Mouse (Mus musculus): ENCODE data around the gene Magi2. TPM values are rescaled to one million over a fixed set of nuclear protein-coding genes. Genes with fewer than 3 reads are reported as not detected.

Magi2 gene
- total RNA-seq, 2 experiments from 2014 or later, result 7.3 to 9.5 TPM

DNA sequence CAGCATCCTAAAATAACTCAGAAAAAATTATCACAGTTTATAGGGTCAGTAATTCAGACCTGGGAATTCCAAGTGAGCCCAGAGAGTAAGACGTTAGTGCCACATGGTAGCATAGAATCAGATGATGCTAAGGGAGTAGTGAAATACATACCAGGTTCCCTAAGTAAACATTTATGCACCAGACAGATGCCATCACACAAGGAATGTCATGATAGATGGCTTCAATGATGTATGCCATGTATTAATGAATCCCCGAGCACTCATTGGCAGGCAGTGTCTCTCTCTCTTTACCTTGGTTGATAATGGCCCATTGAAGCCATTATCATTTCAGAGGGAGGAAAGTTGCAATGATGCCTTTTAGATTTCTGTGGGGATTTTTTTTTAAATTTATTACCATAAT lies 490.5 kb downstream of the Magi2 start:
- no peak for DNase-seq
- intact Hi-C loops (cut with DNase I), result no loop called here

DNA sequence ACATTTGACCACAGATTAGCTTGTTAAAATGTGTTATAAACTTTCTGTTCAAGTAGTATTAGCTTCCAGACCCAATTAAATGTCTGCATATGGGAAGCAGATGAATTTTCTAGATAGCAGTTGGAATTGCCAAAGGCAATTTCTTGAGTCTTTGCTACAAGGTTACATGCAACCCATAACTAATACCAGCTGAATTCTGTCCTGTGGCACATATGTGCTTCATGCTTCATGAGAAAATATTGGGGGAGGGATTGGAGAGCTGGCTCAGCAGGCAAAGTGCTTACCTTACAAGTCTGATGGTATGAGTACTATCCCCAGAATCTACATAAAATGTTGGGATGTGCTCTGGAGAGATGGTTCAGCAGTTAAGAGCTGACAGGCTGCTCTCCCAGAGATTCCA lies 499.4 kb downstream of the Magi2 start:
- DNase-seq, result no peak
- intact Hi-C loops (cut with DNase I), result no loop called here

DNA sequence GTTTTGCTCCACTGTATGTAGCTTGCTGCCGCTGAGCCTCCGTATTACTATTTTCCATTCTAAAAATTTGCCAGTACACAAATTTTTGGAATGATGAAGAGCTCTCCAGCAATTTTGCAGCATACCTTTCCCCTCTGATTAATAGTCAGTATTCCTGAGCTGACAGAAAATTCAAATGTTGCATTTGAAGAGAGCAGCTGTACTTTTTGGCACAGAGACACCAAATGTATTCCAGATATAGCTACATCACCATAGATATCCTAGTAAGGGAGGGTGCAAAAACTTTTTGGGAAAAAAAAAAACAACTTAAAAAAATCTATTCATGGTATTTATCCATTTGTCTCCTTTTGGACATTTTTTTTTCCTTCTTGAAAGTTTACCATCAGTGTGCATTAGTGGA lies 518.5 kb downstream of the Magi2 start:
- DNase-seq, result no peak
- intact Hi-C loops (cut with DNase I), result no loop called here

DNA sequence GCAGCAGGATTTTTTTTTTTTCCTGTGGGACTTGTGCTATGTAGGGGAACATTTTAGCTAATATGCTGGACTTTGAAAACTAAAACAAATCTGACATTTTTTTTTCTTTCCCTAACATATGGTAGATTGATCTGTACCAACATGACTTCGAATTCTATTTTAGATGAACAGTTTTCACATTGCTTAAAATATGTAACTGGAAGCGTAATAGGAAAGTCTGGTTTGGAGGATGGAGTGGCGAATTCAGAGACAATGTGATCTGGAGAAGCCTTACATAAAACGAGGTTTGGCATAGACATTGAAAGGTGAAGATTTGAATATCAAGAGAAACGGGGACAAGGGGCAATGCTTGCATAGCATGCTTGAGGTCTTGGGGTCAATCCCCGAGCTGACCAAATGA lies 519.1 kb downstream of the Magi2 start:
- intact Hi-C loops (cut with DNase I), result no loop called here
- no peak for DNase-seq

DNA sequence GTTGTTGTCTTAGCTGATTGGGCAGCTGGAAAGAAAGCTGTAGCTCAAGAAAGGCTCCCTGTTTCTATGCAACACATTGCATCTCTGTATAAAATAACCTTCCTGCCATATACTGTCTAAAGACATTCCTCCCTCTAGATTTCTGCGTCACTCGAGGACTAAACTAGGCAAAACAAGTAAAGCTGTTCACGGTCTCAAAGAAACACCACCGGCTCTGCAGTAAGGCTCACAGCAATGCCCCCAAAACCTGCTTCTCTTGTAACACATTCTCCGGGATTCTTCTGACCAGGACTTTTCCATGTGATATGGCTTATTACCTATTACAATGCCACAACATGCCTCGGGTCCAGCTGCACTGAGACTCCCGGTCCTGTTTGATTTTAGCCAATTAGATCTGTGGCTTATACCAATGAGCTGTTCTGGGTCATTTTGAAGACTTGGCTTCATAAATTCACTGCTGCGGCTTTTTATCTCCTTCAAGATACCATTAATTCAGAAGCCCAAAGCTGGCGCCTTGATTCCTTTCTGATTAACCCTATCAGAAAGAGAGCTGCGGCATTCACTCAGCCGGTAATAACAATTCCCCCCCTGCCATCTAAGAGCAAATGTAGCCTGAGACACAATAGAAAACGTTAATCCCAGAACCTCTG lies 520.2 kb downstream of the Magi2 start:
- DNase-seq, result no peak
- intact Hi-C loops (cut with DNase I), result no loop called here

DNA sequence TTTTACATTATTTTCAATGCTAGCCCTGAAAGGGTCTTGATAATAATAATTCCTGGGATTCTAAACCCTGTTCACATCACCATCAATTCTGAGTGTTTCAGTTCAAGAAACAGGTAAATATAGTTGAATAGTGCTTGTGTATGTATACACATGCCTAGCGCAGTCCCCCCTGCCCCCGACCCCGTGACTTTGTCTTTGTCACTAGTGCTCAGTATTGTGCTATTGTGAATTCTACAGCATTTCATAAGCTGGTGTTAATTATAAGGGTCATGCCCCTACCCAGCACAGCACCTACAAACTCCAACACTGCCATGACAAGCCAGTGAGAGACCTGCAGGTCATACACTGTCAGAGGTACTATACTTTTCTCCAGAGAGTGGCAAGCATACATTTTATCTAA lies 520.8 kb downstream of the Magi2 start:
- DNase-seq, result no peak
- intact Hi-C loops (cut with DNase I), result no loop called here

DNA sequence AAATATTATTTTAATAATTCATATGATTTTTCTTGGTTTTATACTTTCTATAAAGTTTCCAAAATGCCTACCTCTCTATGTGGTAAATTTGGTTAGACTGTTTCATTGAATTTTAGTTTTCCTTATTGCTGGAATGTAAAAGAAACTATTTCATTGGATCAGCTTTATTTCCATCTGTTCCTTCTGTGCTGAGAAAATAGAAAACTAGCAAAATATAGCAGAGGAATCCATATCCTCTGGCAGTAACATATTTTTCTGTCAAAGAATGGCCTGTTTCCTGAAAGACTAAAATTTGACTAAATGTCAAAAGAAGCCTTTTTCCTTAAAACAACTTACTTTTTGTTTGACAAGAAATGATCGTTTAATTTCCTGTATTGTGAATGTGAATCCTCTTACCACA lies 552.4 kb downstream of the Magi2 start:
- intact Hi-C loops (cut with DNase I), result no loop called here
- no peak for DNase-seq

DNA sequence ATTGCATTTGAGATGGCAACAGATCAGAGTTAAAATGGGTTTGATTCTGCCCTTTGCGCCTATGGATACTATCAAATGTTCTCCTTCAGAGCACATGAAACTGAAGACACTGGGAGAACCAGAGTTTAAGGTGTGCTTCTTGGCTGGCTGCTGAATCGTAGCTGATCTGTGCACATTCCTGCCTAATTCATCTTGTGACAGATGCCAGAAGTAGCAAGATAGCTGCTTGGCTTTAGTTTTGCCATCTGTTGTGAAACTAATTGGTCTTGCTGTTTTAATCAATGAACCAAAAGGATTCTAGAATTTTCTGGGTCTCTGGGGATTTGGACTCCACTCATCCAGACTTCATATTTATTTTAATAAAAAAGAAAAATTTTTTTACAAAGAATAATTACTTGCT lies 553.2 kb downstream of the Magi2 start:
- no peak for DNase-seq
- intact Hi-C loops (cut with DNase I), result no loop called here

DNA sequence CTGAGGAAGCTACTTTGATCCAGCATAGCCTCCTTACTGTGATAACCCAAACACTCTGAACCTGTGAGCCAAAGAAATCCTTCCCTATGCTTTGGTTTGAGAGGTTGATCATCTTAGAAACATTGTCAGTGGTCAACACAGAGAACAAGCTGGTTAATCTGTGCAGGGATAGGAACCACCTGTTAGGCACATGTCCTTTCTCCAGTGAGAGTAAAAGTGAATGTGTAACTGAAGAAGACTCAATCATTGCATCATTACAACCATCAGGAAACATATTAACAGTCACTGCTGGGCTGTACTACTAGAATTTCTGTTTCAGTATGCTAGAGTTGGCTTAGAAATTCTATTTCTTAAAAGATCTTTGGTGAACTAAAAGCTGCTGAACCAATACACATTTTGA lies 558.5 kb downstream of the Magi2 start:
- no peak for DNase-seq
- intact Hi-C loops (cut with DNase I), result no loop called here

DNA sequence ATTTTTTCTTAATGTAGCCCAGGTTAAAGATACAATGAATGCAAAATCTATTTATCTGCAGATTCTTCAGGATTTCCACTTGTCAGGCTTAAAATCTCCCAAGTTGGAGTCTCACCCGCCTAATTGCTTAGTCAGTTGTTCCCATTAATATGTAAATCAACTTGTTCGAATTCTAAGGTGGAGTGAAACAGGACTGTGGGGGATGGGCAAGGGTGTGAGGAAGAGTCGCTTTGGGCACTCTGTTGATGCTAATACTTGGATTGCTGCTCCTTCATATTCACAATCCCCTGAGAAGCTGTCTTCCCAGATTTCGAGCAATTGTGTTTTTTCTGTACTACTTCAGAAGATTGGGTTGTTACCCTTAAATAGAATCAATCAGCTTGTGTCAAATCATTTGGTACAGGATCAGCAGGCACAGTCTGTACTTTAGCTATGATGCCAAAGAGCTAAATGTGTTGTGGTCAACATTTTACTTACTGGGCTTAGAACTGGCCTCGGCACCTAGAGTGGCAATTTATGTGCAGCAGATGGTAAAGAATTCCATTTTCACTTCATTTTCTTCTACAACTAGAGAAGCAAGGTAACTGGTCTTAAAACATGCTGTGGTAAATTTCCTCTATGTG lies 560.8 kb downstream of the Magi2 start:
- no peak for DNase-seq
- intact Hi-C loops (cut with DNase I), result no loop called here

DNA sequence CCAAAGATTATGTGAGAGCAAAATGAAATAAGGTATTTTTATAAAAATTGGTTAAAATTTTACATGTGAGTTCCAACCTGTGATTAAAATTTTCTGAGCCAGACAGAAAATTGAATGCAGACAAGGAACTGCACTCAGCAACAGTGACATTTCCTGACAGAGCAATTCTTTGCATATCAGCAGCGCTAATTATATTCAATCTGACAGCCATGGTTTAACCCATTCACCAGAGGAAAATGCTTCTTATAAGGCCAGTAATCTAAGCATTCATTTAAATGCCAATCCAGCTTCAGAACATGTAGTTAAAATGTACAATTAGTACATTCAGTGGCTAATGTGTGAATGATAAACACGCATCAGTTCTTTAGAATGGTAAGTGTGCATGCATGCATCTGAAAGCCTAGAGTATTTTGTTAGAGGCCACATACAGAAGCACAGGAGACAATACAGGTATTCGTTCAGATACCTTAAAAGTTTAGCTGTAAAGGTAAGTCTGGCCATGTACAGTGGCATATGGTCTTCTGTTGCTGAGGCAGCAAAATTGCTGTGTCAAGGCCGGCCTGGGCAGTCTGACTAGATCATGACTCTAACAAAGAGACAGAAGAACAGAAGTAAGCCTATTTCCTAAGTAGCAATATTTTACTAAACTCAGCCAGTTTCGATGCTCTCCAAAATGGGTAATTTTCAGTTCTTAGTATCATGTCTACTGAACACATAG lies 576.4 kb downstream of the Magi2 start:
- intact Hi-C loops (cut with DNase I), result no loop called here
- DNase-seq, result no peak

DNA sequence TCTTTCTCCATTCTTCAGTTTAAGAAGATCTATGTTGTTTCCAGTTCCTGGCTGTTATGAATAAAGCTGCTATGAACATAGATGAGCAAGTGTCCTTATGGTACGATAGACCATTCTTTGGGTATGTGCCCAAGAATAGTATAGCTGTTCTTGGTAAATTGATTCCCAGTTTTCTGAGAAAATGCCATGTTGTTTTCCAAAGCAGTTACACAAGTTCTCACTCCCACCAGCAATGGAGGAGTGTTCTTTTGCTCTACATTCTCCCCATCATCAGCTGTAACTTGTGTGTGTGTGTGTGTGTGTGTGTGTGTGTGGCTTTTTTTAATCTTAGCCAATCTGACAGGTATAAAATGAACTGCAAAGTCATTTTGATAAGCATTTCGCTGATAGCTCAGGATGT lies 595.7 kb downstream of the Magi2 start:
- no peak for DNase-seq
- intact Hi-C loops (cut with DNase I), result no loop called here

DNA sequence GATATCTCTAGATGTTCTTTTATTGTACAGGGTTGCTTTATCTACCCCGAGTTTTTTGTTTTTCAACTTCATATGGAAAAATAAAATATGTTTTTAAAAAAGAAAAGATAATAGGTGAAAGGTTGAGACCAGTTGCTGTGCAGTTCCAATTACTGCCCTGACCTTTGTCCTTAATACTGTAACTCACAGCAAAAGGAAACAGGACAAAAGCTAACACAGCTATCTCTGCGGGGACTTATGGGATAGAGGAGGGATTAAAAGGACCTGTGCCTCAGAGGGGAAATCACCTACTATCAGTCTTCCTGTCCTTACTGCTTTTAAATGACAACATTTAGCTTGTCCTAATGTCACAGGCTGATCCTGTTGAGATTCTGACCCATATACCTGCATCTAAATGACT lies 599.1 kb downstream of the Magi2 start:
- intact Hi-C loops (cut with DNase I), result no loop called here
- DNase-seq, result no peak

DNA sequence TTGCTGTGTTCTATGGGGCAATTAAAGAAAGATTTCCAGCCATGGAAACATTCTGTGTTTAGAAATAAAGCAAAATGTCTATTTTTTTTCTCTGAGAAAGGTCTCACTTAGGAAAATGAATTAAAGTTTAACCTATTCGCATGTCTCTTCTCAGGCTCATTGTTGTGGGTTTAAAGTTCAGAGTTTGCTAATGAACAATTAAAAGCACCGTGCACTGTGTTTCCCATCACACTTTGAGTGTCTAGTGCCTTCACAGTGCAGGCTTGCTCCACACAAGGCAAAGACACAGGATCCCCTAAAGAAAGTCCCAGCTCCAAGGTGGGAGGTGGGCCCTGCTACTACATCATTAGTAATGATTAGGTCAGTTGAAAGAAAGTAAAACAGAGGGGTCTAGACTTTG lies 602.5 kb downstream of the Magi2 start:
- DNase-seq, result no peak
- intact Hi-C loops (cut with DNase I), result no loop called here

DNA sequence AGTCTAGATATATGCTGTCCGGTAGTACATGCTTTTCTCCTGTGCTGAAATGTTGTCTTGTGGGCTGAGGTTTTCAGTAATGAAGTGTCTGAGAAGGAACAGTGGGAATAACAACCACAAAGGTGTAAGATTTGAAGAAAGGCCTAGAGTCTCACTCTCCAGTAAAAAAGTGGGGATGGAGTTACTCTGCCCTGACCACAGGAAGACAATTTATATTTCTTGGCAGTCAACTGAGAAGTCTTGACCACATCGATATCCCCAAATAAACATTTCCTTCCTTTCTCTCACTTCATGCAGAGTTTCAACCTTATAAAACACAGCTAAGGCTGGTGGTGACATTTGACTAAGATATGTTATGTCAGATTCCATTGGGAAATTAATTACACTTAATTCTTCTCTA lies 636.0 kb downstream of the Magi2 start:
- intact Hi-C loops (cut with DNase I), result no loop called here

DNA sequence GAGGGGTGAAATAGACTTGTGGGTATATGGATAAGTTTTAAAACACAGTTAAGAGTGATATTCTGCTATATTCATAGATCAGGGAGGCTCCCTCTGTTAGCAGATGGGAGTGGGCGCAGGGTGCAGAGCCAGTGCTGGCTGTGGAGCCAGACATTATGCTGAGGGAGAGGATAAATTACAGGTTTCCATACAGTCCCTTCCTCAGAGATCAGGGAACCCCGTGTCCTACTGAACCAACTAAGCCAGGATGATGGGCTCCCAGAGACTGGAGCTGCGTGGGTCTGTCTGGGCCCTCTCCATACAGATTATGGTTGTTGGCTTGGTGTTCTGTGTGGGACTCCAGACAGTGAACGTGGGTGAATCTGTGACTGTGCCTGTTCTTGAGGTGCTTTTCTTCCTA lies 643.6 kb downstream of the Magi2 start:
- no peak for DNase-seq
- intact Hi-C loops (cut with DNase I), result no loop called here

More for the DNA sequence above, 636.0 kb downstream of the Magi2 start:
- DNase-seq, result no peak

DNA sequence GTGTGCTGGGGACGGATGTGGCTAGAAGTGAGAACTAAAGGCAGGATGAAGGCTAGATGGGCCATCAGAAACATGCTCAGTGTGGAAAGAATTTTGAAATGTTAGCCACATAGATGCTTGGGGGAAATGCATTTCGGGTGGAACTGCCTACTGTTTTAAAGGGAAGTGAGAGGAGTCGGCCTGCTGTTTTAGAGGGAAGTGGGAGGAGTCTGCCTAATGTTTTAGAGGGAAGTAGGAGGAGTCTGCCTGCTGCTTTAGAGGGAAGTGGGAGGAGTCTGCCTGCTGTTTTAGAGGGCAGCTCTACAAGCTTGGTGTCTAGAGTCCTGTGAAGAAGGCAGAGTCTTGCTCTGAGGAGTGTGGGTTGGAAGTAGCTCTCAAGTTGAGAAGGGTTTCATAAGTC lies 664.9 kb downstream of the Magi2 start:
- intact Hi-C loops (cut with DNase I), result no loop called here
- DNase-seq, result no peak

DNA sequence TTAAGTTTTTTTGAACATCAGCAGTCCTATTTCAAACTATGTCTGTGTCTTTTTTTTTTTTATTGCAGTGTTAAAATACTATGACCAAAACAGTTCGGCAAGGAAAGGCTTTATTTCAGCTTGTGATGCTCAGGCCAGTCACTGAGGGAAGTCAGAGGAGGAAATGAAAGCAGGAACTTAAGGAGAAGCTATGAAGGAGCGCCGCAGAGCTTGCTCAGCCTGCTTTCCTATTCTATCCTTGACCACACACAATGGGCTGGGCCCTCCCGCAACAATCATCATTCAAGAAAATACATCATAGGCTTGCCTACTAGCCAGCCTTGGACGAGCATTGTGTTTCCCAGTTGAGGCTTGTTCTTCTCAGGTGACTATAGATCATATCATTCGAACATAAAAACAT lies 669.1 kb downstream of the Magi2 start:
- DNase-seq, result no peak
- intact Hi-C loops (cut with DNase I), result no loop called here

DNA sequence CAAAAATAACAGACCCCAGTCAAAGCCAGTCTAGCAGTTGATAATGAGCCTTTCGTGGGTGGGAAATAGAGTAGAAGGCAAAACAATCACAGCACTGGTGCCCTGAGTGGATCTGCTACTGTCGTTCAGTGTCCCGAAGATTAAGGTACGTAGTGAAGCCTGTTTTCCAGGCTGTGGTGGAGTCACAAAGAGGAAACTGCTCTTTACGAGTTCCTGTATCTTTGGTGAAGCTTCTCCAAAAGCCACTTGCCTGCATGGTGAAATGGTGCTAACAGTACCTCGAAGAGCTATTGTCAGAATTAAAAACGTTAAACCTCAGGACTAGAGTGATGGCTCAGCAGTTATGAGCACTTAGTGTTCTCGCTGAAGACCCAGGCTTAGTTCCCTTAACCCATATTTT lies 674.8 kb downstream of the Magi2 start:
- intact Hi-C loops (cut with DNase I), result no loop called here
- no peak for DNase-seq

DNA sequence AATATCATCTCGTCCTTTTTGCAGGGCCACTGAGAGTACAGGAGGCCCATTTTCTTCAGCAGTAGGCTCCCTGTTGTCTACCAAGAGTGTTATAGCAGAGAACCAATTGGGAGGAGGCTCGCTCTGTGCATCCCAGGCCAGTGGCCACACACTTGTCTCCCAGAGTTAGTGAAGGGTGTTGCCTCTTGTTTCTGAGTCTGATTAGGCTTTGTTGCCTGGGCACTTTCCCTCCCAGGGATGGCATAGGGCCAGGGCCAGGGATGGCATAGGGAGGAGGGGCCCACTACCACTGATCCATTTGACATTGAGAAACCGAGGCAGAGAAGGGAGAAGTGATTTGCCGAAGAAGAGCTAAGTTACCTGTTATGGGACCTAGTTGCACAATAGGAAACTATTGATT lies 679.8 kb downstream of the Magi2 start:
- intact Hi-C loops (cut with DNase I), result no loop called here
- no peak for DNase-seq

DNA sequence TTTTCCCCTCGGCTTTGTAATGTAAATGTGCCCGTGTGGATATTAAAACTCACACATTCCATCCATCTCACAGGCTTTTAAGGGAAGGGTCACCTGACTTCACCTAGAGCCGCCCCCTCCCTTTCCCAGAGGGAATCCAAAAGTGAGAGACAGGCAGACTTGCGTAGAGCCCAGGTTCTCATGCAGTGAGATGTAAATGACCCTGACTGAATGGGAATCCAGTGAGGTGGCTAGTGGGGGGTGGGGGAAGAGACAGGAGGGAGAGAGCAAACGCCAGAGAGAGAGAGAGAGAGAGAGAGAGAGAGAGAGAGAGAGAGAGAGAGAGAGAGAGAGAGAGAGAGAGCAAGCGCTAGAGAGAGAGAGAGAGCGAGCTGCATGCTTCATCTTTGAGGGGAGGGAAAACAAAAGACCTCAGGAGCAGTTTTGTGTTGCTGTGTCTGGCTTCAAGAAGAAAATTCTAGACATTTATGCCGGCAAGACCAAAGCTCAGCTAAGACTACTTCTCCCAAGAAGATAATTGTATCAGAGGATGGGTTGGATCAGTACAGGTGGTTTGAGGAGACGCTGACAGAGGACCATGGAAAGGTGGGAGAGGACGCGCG lies 680.6 kb downstream of the Magi2 start:
- intact Hi-C loops (cut with DNase I), result no loop called here
- DNase-seq, result no peak

Measured in heart, postnatal 36 days (tissue).